Mouse (Mus musculus) limb, embryonic 11.5 days (tissue): ENCODE data around the gene Cant1. TPM values are rescaled to one million over a fixed set of nuclear protein-coding genes. Genes with fewer than 3 reads are reported as not detected.
A peak's percentile ranks its signal among the peaks of the same experiment; 100 is the strongest.

Experiments
- ATAC-seq: fragments of 200-750 bp; cut with Nextera tagmentation; 2 replicates; pipeline ENCODE4 v1.8.0; 2017; ENCODE audit warnings: low read depth; ENCODE audit not compliant: insufficient number of reproducible peaks, low FRiP score, low TSS enrichment
- DNase-seq: peaks from one replicate; pipeline ENCODE4 v3.0.0-alpha.2; 2015; ENCODE audit warnings: low spot score
- H3K27ac ChIP-seq: fragments of 300-500 bp; sonication (generic); replicated peaks from 2 replicates; pipeline ENCODE4 v1.5.1; 2014; ENCODE audit warnings: low read depth, mild to moderate bottlenecking, low read length
- H3K27me3 ChIP-seq: fragments of 300-500 bp; sonication (generic); 2 replicates; pipeline ENCODE4 v1.6.1; 2014; ENCODE audit warnings: mild to moderate bottlenecking, low read length, mixed read lengths; ENCODE audit not compliant: control insufficient read depth, insufficient read depth
- H3K36me3 ChIP-seq: fragments of 300-500 bp; sonication (generic); 2 replicates; pipeline ENCODE4 v1.6.1; 2014; ENCODE audit warnings: mild to moderate bottlenecking, low read length, moderate library complexity, mixed read lengths; ENCODE audit not compliant: control insufficient read depth, insufficient read depth
- H3K4me1 ChIP-seq: fragments of 300-500 bp; sonication (generic); 2 replicates; pipeline ENCODE4 v1.6.1; 2014; ENCODE audit warnings: low read length, mixed read lengths; ENCODE audit not compliant: control insufficient read depth, insufficient read depth
- H3K4me2 ChIP-seq: fragments of 300-500 bp; sonication (generic); 2 replicates; pipeline ENCODE4 v1.6.1; 2014; ENCODE audit warnings: low read depth, mild to moderate bottlenecking, moderate library complexity; ENCODE audit not compliant: severe bottlenecking
- H3K4me3 ChIP-seq: fragments of 300-500 bp; sonication (generic); 2 replicates; pipeline ENCODE4 v1.5.1; 2014; ENCODE audit warnings: low read depth, low read length
- H3K9ac ChIP-seq: fragments of 300-500 bp; sonication (generic); 2 replicates; pipeline ENCODE4 v1.6.1; 2014; ENCODE audit warnings: mild to moderate bottlenecking, low read length
- H3K9me3 ChIP-seq: fragments of 300-500 bp; sonication (generic); 2 replicates; pipeline ENCODE4 v1.6.1; 2016; ENCODE audit warnings: low read length; ENCODE audit not compliant: control insufficient read depth
- WGBS: fragments of 180-500 bp; shearing (Covaris S2); extraction: QIAGEN DNeasy Blood & Tissue Kit; methylation state at CpG from one replicate; pipeline ENCODE4 v1.1.7; 2014; 5-methylcytosine and 5-hydroxymethylcytosine counted together
- polyA plus RNA-seq: library from polyadenylated mRNA; unstranded; fragments of >200 nt; fragmentation: Nextera tagmentation; extraction: Ambion mirVana; gene quantifications from 2 replicates; pipeline ENCODE4 v1.2.1, GENCODE M21; 2014

Cant1 gene
- polyA plus RNA-seq, 1 experiment from 2014 or later, result 27.1 TPM

GRCm38 (mm10) chr11:118452955-118453354 is 34.1 kb upstream of the Cant1 start:
- Histone ChIP-seq H3K4me2 (no peak overlapping the region), H3K9me3 (no peaks in the 10 kb centered on the region), H3K36me3 (no peaks in the 10 kb centered on the region), H3K27ac (no peak overlapping the region), H3K27me3 (no peaks in the 10 kb centered on the region), H3K4me1 (0 out of 2 replicates have a peak, but pooled peaks cover 2% of the 10 kb centered on the region), H3K9ac (no peak overlapping the region), H3K4me3 (no peak overlapping the region)
- ATAC-seq, result no peak
- WGBS, result 67% methylated on average over 2 of the region's 2 CpGs
- no peak for DNase-seq

GRCm38 (mm10) chr11:118451211-118451610 is 32.3 kb upstream of the Cant1 start:
- Histone ChIP-seq H3K27me3 (no peaks in the 10 kb centered on the region), H3K4me2 (no peak overlapping the region), H3K4me3 (no peak overlapping the region), H3K27ac (no peak overlapping the region), H3K9ac (no peak overlapping the region), H3K9me3 (no peaks in the 10 kb centered on the region), H3K4me1 (0 out of 2 replicates have a peak, but pooled peaks cover 7% of the 10 kb centered on the region), H3K36me3 (no peaks in the 10 kb centered on the region)
- no peak for ATAC-seq
- no peak for DNase-seq
- 87% methylated on average over 6 of the region's 6 CpGs for WGBS

- Histone ChIP-seq H3K9ac (no peak overlapping the region), H3K4me1 (0 out of 2 replicates have a peak, but pooled peaks cover 7% of the 10 kb centered on the region), H3K9me3 (no peaks in the 10 kb centered on the region), H3K4me2 (no peak overlapping the region), H3K27me3 (no peaks in the 10 kb centered on the region), H3K27ac (no peak overlapping the region), H3K36me3 (no peaks in the 10 kb centered on the region), H3K4me3 (no peak overlapping the region)
- ATAC-seq (no peak), DNase-seq (no peak)
- WGBS, result 87% methylated on average over 8 of the region's 8 CpGs
Observed at GRCm38 (mm10) chr11:118448385-118448784, 29.5 kb upstream of the Cant1 start.

- DNase-seq, result no peak
Observed at GRCm38 (mm10) chr11:118447346-118447745, 28.5 kb upstream of the Cant1 start.

GRCm38 (mm10) chr11:118445843-118446242 is 27.0 kb upstream of the Cant1 start:
- Histone ChIP-seq H3K4me3 (no peak overlapping the region), H3K27me3 (no peaks in the 10 kb centered on the region), H3K4me1 (0 out of 2 replicates have a peak, but pooled peaks cover 7% of the 10 kb centered on the region), H3K4me2 (no peak overlapping the region), H3K9ac (no peak overlapping the region), H3K9me3 (no peaks in the 10 kb centered on the region), H3K36me3 (no peaks in the 10 kb centered on the region), H3K27ac (no peak overlapping the region)
- ATAC-seq (no peak; the same call in 1 of the 2 replicates), DNase-seq (peak; percentile 88)
- 11% methylated on average over 3 of the region's 3 CpGs for WGBS

More at GRCm38 (mm10) chr11:118447346-118447745, 28.5 kb upstream of the Cant1 start:
- Histone ChIP-seq H3K36me3 (no peaks in the 10 kb centered on the region), H3K9me3 (no peaks in the 10 kb centered on the region), H3K4me2 (no peak overlapping the region), H3K27ac (no peak overlapping the region), H3K27me3 (no peaks in the 10 kb centered on the region), H3K4me3 (no peak overlapping the region), H3K9ac (no peak overlapping the region), H3K4me1 (0 out of 2 replicates have a peak, but pooled peaks cover 7% of the 10 kb centered on the region)
- no peak for ATAC-seq
- 33% methylated on average over 4 of the region's 4 CpGs for WGBS

GRCm38 (mm10) chr11:118443201-118443970 is 24.5 kb upstream of the Cant1 start:
- 29% methylated on average over 11 of the region's 11 CpGs for WGBS
- Histone ChIP-seq H3K4me2 (no peak overlapping the region), H3K9ac (no peak overlapping the region), H3K4me1 (peaks cover 13% of the 10 kb centered on the region), H3K27ac (no peak overlapping the region), H3K36me3 (no peaks in the 10 kb centered on the region), H3K4me3 (no peak overlapping the region), H3K27me3 (no peaks in the 10 kb centered on the region), H3K9me3 (no peaks in the 10 kb centered on the region)
- ATAC-seq (no peak; the same call in 1 of the 2 replicates), DNase-seq (peak; percentile 88)

- Histone ChIP-seq H3K4me1 (peaks cover 14% of the 10 kb centered on the region), H3K27ac (no peak overlapping the region), H3K4me3 (no peak overlapping the region), H3K27me3 (no peaks in the 10 kb centered on the region), H3K4me2 (no peak overlapping the region), H3K36me3 (no peaks in the 10 kb centered on the region), H3K9ac (no peak overlapping the region), H3K9me3 (no peaks in the 10 kb centered on the region)
- WGBS, result 80% methylated on average over 13 of the region's 13 CpGs
- ATAC-seq, result no peak
- no peak for DNase-seq
Observed at GRCm38 (mm10) chr11:118442691-118443090, 23.8 kb upstream of the Cant1 start.

- ATAC-seq (no peak), DNase-seq (no peak)
- Histone ChIP-seq H3K9ac (no peak overlapping the region; the same call in 1 of the 2 replicates), H3K27ac (no peak overlapping the region), H3K4me2 (no peak overlapping the region), H3K4me3 (no peak overlapping the region), H3K36me3 (no peaks in the 10 kb centered on the region), H3K27me3 (no peaks in the 10 kb centered on the region), H3K4me1 (peaks cover 29% of the 10 kb centered on the region), H3K9me3 (no peaks in the 10 kb centered on the region)
- WGBS, result 42% methylated on average over 11 of the region's 11 CpGs
Observed at GRCm38 (mm10) chr11:118438665-118439414, 20.0 kb upstream of the Cant1 start.
